Mouse (Mus musculus): ENCODE measurements at regions not wholly inside any gene's neighbourhood (a gene's known extent, or its start where the extent isn't known, plus 50 kb on each side); places are given as distances from the start of the nearest gene placed in this dataset.

DNA sequence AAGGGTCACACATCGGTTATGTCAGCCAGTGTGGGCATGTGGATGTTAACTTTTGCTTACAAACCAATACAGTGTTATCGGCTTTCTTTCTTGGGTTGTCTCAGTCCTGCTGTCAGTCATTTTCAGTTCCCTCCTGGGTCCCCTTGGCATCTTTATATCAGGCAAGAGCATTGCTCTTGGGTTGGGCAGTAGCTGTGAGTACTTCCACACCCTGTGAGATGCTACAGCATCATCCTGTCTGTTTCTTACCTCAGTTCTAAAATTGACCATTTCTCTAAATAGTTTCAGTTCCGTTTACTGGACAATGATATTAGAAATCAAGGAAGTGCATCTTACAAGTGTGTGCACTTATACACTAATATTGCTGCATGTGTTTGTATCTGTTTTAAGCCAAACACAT, 104.9 kb upstream of the Sgk1 start:
- 94% methylated on average over 3 of the region's 3 CpGs for WGBS
- Histone ChIP-seq H3K4me2 (no peak overlapping the region), H3K27me3 (ENCODE audit: control insufficient read depth, insufficient read depth, low read length) (no peaks in the 10 kb centered on the region), H3K9ac (ENCODE audit: low read length) (no peak overlapping the region), H3K4me1 (ENCODE audit: control insufficient read depth, insufficient read depth, low read length) (peaks cover 3% of the 10 kb centered on the region; the same call in 1 of the 2 replicates), H3K27ac (ENCODE audit: low read depth, low read length) (no peak overlapping the region), H3K9me3 (ENCODE audit: control insufficient read depth, low read length) (no peaks in the 10 kb centered on the region), H3K4me3 (ENCODE audit: low read depth, low read length) (no peak overlapping the region), H3K36me3 (ENCODE audit: control insufficient read depth, insufficient read depth, low read length) (no peaks in the 10 kb centered on the region)
- DNase-seq (ENCODE audit: low spot score, missing footprints) (no peak), ATAC-seq (ENCODE audit: low FRiP score) (no peak)

DNA sequence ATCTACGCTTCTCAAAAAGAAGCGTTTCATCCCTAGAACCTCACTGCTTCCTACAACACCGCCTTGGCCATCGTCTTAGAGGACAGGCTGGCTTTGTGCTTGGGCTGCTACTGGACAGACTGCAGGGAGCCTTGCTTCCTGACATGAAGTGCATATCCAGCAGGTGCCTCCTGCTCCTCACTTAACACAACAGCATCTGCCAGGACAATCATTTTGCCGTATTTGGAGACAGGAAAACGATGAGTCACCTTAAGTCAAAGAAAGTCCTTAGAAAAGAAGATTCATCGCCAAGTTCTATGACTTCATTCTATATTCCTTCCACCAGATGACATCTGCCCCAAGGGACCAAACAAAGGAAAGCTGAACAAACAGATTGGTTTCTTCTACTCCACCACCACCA, 98.5 kb upstream of the Sgk1 start:
- Histone ChIP-seq H3K4me2 (no peak overlapping the region), H3K4me3 (ENCODE audit: low read depth, low read length) (no peak overlapping the region), H3K27ac (ENCODE audit: low read depth, low read length) (no peak overlapping the region), H3K9ac (ENCODE audit: low read length) (no peak overlapping the region), H3K27me3 (ENCODE audit: control insufficient read depth, insufficient read depth, low read length) (no peaks in the 10 kb centered on the region), H3K4me1 (ENCODE audit: control insufficient read depth, insufficient read depth, low read length) (no peaks in the 10 kb centered on the region; the same call in 1 of the 2 replicates), H3K36me3 (ENCODE audit: control insufficient read depth, insufficient read depth, low read length) (no peaks in the 10 kb centered on the region), H3K9me3 (ENCODE audit: control insufficient read depth, low read length) (no peaks in the 10 kb centered on the region)
- DNase-seq (ENCODE audit: low spot score, missing footprints): peak; percentile 54
- 93% methylated on average over 7 of the region's 7 CpGs for WGBS
- ATAC-seq (ENCODE audit: low FRiP score): no peak

DNA sequence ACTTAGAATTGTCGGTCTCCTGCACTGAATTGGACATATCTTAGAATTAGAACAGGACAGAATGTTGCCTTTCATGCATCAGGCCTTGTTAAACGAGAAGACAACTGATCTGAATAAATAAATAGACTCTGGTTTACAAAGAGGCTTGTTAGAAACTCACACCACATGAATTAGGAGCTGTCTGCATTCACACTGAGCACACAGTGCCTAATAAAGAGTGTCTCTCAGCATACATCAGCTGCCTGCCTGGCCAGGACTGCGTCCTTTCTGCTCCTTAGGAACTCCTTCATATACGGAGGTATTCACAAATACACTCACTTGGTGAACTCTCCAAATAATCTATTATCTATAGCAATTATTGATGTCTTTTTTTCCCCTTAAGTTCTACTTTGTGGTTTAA, 96.9 kb upstream of the Sgk1 start:
- Histone ChIP-seq H3K27ac (ENCODE audit: low read depth, low read length) (no peak overlapping the region), H3K4me2 (no peak overlapping the region), H3K27me3 (ENCODE audit: control insufficient read depth, insufficient read depth, low read length) (no peaks in the 10 kb centered on the region), H3K36me3 (ENCODE audit: control insufficient read depth, insufficient read depth, low read length) (no peaks in the 10 kb centered on the region), H3K4me1 (ENCODE audit: control insufficient read depth, insufficient read depth, low read length) (no peaks in the 10 kb centered on the region; the same call in 1 of the 2 replicates), H3K4me3 (ENCODE audit: low read depth, low read length) (no peak overlapping the region), H3K9me3 (ENCODE audit: control insufficient read depth, low read length) (no peaks in the 10 kb centered on the region), H3K9ac (ENCODE audit: low read length) (no peak overlapping the region)
- DNase-seq (ENCODE audit: low spot score, missing footprints): peak; percentile 61
- no peak for ATAC-seq (ENCODE audit: low FRiP score)
- 62% methylated on average over 4 of the region's 4 CpGs for WGBS

DNA sequence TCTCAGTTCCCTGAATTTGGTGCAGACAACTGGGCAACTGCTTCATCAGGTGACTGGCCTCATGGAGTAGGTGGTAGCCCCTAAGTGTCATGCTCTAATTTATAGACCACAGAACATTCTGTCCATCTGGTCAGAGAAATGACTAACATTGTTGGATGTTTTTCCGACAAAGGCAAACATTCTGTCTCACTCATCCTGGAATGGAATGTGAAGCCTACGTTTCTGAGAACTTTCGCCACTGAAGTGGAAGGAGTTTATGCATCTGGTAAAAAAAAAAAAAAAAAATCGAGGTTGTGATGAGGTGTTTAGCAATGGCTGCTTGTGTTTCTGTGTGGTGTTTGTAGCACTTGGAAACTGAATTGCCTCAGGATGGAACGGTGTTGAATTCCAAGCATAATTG, 96.2 kb upstream of the Sgk1 start:
- H3K4me3 ChIP-seq (ENCODE audit: low read depth, low read length): no peak overlapping the region
- no peak for ATAC-seq (ENCODE audit: low FRiP score)
- H3K4me1 ChIP-seq (ENCODE audit: control insufficient read depth, insufficient read depth, low read length): no peaks in the 10 kb centered on the region
- no peak overlapping the region for H3K27ac ChIP-seq (ENCODE audit: low read depth, low read length)
- no peak for DNase-seq (ENCODE audit: low spot score, missing footprints)
- H3K36me3 ChIP-seq (ENCODE audit: control insufficient read depth, insufficient read depth, low read length): no peaks in the 10 kb centered on the region
- WGBS: 79% methylated on average over 5 of the region's 5 CpGs
- no peaks in the 10 kb centered on the region for H3K9me3 ChIP-seq (ENCODE audit: control insufficient read depth, low read length)
- H3K4me2 ChIP-seq: no peak overlapping the region
- no peak overlapping the region for H3K9ac ChIP-seq (ENCODE audit: low read length)
- H3K27me3 ChIP-seq (ENCODE audit: control insufficient read depth, insufficient read depth, low read length): no peaks in the 10 kb centered on the region

DNA sequence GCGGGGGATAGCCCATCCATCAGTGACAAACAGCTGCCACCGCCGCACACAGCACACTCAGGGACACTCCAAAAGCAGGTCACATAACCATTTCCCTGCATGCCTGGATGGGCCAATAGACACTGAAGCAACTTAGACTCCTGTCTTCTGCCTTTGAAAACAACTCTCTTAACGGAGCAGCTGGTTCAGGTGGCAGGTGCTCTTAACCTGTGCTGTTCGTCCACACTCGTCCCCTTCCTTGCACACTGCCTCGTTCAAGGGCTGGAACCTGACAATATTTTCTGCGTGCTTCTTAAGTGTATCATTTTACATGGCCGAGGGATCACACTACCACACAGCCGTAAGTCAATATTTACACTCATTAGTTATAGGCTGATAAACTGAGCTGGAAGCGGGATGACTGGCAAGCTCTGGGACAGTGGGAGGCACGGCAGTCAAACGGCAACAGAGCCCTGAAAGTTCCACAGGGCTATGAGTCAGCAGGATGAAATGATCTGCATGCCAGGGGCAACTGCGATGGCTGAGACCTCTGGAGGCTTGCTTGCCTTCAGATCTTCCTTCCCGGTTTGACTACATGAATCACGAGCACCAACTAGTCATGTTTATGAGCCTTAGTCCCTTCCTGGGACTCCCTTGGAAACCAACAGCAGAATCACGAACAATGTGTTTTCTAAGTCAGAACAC, 92.0 kb upstream of the Sgk1 start:
- DNase-seq (ENCODE audit: low spot score, missing footprints) (no peak), ATAC-seq (ENCODE audit: low FRiP score) (no peak)
- H3K4me3 ChIP-seq (ENCODE audit: low read depth, low read length): no peak overlapping the region
- no peak overlapping the region for H3K4me2 ChIP-seq
- 78% methylated on average over 17 of the region's 17 CpGs for WGBS
- no peaks in the 10 kb centered on the region for H3K4me1 ChIP-seq (ENCODE audit: control insufficient read depth, insufficient read depth, low read length)
- no peaks in the 10 kb centered on the region for H3K9me3 ChIP-seq (ENCODE audit: control insufficient read depth, low read length)
- no peak overlapping the region for H3K27ac ChIP-seq (ENCODE audit: low read depth, low read length)
- H3K9ac ChIP-seq (ENCODE audit: low read length): no peak overlapping the region
- H3K27me3 ChIP-seq (ENCODE audit: control insufficient read depth, insufficient read depth, low read length): no peaks in the 10 kb centered on the region
- no peaks in the 10 kb centered on the region for H3K36me3 ChIP-seq (ENCODE audit: control insufficient read depth, insufficient read depth, low read length)

DNA sequence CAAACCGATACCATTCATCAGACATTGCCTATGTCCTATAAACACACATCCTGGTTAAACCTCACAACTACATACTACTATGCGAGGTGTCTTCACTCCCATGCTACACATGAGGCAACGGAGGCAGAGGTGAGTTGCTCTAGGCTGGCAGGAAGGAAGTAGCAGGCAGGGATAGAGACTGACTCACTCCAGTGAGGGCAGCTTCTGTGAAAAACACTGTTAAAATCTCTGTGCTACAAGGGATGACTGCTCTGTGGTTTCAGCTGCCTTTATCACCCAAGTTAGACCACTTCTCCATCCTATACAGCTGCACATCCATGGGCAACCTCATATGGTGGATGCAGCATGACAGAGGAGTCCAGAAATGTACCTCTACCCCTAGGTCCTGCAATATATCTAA, 91.0 kb upstream of the Sgk1 start:
- WGBS: 92% methylated on average over 3 of the region's 3 CpGs
- ATAC-seq (ENCODE audit: low FRiP score) (no peak), DNase-seq (ENCODE audit: low spot score, missing footprints) (no peak)
- Histone ChIP-seq H3K27ac (ENCODE audit: low read depth, low read length) (no peak overlapping the region), H3K9me3 (ENCODE audit: control insufficient read depth, low read length) (no peaks in the 10 kb centered on the region), H3K4me1 (ENCODE audit: control insufficient read depth, insufficient read depth, low read length) (no peaks in the 10 kb centered on the region), H3K4me3 (ENCODE audit: low read depth, low read length) (no peak overlapping the region), H3K36me3 (ENCODE audit: control insufficient read depth, insufficient read depth, low read length) (no peaks in the 10 kb centered on the region), H3K9ac (ENCODE audit: low read length) (no peak overlapping the region), H3K27me3 (ENCODE audit: control insufficient read depth, insufficient read depth, low read length) (no peaks in the 10 kb centered on the region), H3K4me2 (no peak overlapping the region)

DNA sequence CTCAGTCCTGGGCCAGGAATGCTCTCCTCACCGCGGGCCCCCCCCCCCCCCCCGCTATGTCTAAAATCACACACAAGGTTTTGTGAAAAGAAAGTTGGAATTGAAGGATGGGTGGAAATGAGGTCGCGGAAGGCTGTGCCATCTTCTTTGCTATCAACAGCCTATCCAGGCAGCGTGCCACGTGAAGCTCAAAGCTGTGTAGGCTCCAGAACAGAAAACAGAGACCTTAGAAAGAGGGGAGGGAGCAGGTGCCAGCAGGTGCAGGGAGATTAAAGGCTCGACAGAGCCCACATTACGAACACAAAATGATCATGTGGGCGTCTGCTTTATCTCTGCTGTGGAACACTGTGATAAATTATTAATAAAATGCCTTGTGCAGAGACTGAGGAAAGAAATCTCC, 89.6 kb upstream of the Sgk1 start:
- Histone ChIP-seq H3K4me3 (ENCODE audit: low read depth, low read length) (no peak overlapping the region), H3K27ac (ENCODE audit: low read depth, low read length) (no peak overlapping the region), H3K4me1 (ENCODE audit: control insufficient read depth, insufficient read depth, low read length) (no peaks in the 10 kb centered on the region), H3K4me2 (no peak overlapping the region), H3K27me3 (ENCODE audit: control insufficient read depth, insufficient read depth, low read length) (no peaks in the 10 kb centered on the region), H3K9ac (ENCODE audit: low read length) (no peak overlapping the region), H3K36me3 (ENCODE audit: control insufficient read depth, insufficient read depth, low read length) (no peaks in the 10 kb centered on the region), H3K9me3 (ENCODE audit: control insufficient read depth, low read length) (no peaks in the 10 kb centered on the region)
- DNase-seq (ENCODE audit: low spot score, missing footprints) (no peak), ATAC-seq (ENCODE audit: low FRiP score) (no peak)
- whole genome bisulfite sequencing: 45% methylated on average over 10 of the region's 10 CpGs

DNA sequence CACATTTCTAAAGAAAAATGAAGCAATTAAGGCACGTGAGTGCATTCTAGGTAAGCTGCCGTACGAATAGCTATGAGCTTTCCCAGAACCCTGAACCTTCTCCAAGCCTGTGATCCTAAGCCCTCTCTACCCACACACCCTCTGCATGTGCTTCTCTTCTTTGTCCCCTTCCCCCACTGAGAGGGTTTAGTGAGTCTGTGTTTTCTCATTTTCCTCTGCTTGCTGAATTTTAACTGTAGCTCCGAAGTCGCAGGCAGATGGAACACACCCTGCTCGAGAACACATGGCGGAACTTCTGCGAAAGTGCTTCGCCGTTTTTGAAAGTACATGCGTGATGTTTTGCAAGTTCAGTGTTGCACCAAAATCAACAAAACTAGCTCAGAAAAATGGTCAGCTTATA, 88.3 kb upstream of the Sgk1 start:
- Histone ChIP-seq H3K36me3 (ENCODE audit: control insufficient read depth, insufficient read depth, low read length) (no peaks in the 10 kb centered on the region), H3K9me3 (ENCODE audit: control insufficient read depth, low read length) (no peaks in the 10 kb centered on the region), H3K4me3 (ENCODE audit: low read depth, low read length) (no peak overlapping the region), H3K4me1 (ENCODE audit: control insufficient read depth, insufficient read depth, low read length) (no peaks in the 10 kb centered on the region), H3K27ac (ENCODE audit: low read depth, low read length) (no peak overlapping the region), H3K4me2 (no peak overlapping the region), H3K9ac (ENCODE audit: low read length) (no peak overlapping the region), H3K27me3 (ENCODE audit: control insufficient read depth, insufficient read depth, low read length) (no peaks in the 10 kb centered on the region)
- 91% methylated on average over 11 of the region's 11 CpGs for WGBS
- no peak for DNase-seq (ENCODE audit: low spot score, missing footprints)
- ATAC-seq (ENCODE audit: low FRiP score): no peak

DNA sequence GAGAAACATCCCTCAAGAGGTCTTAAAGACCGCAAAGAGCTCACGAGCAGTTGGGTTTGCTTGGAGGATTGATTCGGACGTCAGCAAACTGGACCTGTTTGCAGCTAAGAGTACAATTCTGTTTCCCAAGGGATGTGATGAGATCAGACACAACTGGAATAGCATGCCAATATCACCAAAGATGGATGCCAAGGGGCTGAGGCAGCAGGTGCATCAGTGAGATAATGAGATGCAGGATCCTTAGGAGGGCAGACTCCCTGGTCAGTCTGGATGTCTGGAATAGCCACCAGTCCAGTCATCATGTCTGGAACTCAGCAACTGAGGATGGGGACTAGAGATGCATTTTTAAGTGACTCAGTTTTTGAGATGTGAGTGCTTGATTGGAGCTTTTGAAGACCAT, 85.6 kb upstream of the Sgk1 start:
- 91% methylated on average over 4 of the region's 4 CpGs for WGBS
- Histone ChIP-seq H3K4me1 (ENCODE audit: control insufficient read depth, insufficient read depth, low read length) (no peaks in the 10 kb centered on the region), H3K27ac (ENCODE audit: low read depth, low read length) (no peak overlapping the region), H3K36me3 (ENCODE audit: control insufficient read depth, insufficient read depth, low read length) (no peaks in the 10 kb centered on the region), H3K4me3 (ENCODE audit: low read depth, low read length) (no peak overlapping the region), H3K9me3 (ENCODE audit: control insufficient read depth, low read length) (no peaks in the 10 kb centered on the region), H3K27me3 (ENCODE audit: control insufficient read depth, insufficient read depth, low read length) (no peaks in the 10 kb centered on the region), H3K4me2 (no peak overlapping the region), H3K9ac (ENCODE audit: low read length) (no peak overlapping the region)
- ATAC-seq (ENCODE audit: low FRiP score): no peak
- no peak for DNase-seq (ENCODE audit: low spot score, missing footprints)
